Mouse (Mus musculus) small intestine, adult 2 months (tissue): ENCODE results near the gene Kcnc3. TPM values are rescaled to one million over a fixed set of nuclear protein-coding genes. Genes with fewer than 3 reads are reported as not detected.

Source experiments
- H3K27ac ChIP-seq: fragments of 200-500 bp; 2 replicates; pipeline ENCODE4 v1.5.1; 2012; ENCODE audit warnings: low read depth, low read length, control low read depth, inconsistent platforms; ENCODE audit not compliant: insufficient read depth
- H3K27me3 ChIP-seq: fragments of 200-500 bp; 2 replicates; pipeline ENCODE4 v1.6.1; 2012; ENCODE audit warnings: mild to moderate bottlenecking, moderate library complexity, low read length, inconsistent platforms; ENCODE audit not compliant: control insufficient read depth, insufficient read depth
- H3K36me3 ChIP-seq: fragments of 200-500 bp; 2 replicates; pipeline ENCODE4 v1.6.1; 2012; ENCODE audit warnings: mild to moderate bottlenecking, low read length, control low read depth, inconsistent platforms; ENCODE audit not compliant: control insufficient read depth, insufficient read depth
- H3K4me1 ChIP-seq: fragments of 200-500 bp; 2 replicates; pipeline ENCODE4 v1.6.1; 2012; ENCODE audit warnings: low read length, inconsistent platforms, mixed read lengths; ENCODE audit not compliant: control insufficient read depth, insufficient read depth, insufficient read length
- H3K4me3 ChIP-seq: fragments of 200-500 bp; 2 replicates; pipeline ENCODE4 v1.5.1; 2012; ENCODE audit warnings: low read depth, mild to moderate bottlenecking, control low read depth, inconsistent platforms, low read length, moderate library complexity
- CTCF ChIP-seq: fragments of 200-500 bp; IDR thresholded peaks from 2 replicates; pipeline ENCODE4 v1.5.1; 2012; ENCODE audit warnings: low read depth, mild to moderate bottlenecking, control low read depth, inconsistent platforms, low read length, moderate library complexity, mixed read lengths; ENCODE audit not compliant: insufficient replicate concordance, insufficient read length; ENCODE audit errors: extremely low read depth
- POLR2A ChIP-seq: fragments of 200-500 bp; IDR thresholded peaks from 2 replicates; pipeline ENCODE4 v1.6.1; 2012; ENCODE audit warnings: low read depth, mild to moderate bottlenecking, control low read depth, inconsistent platforms, low read length, moderate library complexity
- WGBS: fragments of 180-500 bp; shearing (Covaris S2); methylation state at CpG from one replicate; pipeline ENCODE4 v1.1.7; 2018; 5-methylcytosine and 5-hydroxymethylcytosine counted together
- polyA plus RNA-seq: library from polyadenylated mRNA; depleted of rRNA; stranded (reverse); fragments of >200 nt; gene quantifications from 2 replicates; pipeline ENCODE4 v1.2.3, GENCODE M21; 2012

Gene Kcnc3
- polyA plus RNA-seq, 1 experiment: 3.1 TPM

- no peaks in the 10 kb centered on the region for H3K27me3 ChIP-seq
- H3K36me3 ChIP-seq: peaks cover 85% of the 10 kb centered on the region
- 93% methylated on average over 13 of the region's 13 CpGs for WGBS
- TF ChIP-seq CTCF: no peak
- TF ChIP-seq POLR2A: no peak
- H3K27ac ChIP-seq: no peak overlapping the region
- H3K4me3 ChIP-seq: no peak overlapping the region
- no peaks in the 10 kb centered on the region for H3K4me1 ChIP-seq
These were observed 35.0 kb downstream of the Kcnc3 start for GRCm38 (mm10) chr7:44625241-44626067.

- TF ChIP-seq POLR2A (no peak), CTCF (no peak)
- no peak overlapping the region for H3K27ac ChIP-seq
- no peaks in the 10 kb centered on the region for H3K4me1 ChIP-seq
- no peaks in the 10 kb centered on the region for H3K27me3 ChIP-seq
- WGBS: 83% methylated on average over 1 of the region's 1 CpGs
- H3K4me3 ChIP-seq: no peak overlapping the region
- H3K36me3 ChIP-seq: peaks cover 88% of the 10 kb centered on the region
These were observed 35.6 kb downstream of the Kcnc3 start for GRCm38 (mm10) chr7:44626068-44626385.

GRCm38 (mm10) chr7:44626966-44627365 lies 36.5 kb downstream of the Kcnc3 start:
- WGBS: 86% methylated on average over 13 of the region's 13 CpGs
- H3K27me3 ChIP-seq: no peaks in the 10 kb centered on the region
- no peak overlapping the region for H3K4me3 ChIP-seq
- TF ChIP-seq POLR2A (no peak), CTCF (no peak)
- H3K27ac ChIP-seq: no peak overlapping the region
- H3K4me1 ChIP-seq: no peaks in the 10 kb centered on the region
- peaks cover 90% of the 10 kb centered on the region for H3K36me3 ChIP-seq

GRCm38 (mm10) chr7:44628402-44629034 lies 38.1 kb downstream of the Kcnc3 start:
- TF ChIP-seq CTCF: no peak
- TF ChIP-seq POLR2A: no peak
- H3K36me3 ChIP-seq: peaks cover 90% of the 10 kb centered on the region
- H3K27ac ChIP-seq: no peak overlapping the region
- H3K4me1 ChIP-seq: no peaks in the 10 kb centered on the region
- H3K27me3 ChIP-seq: no peaks in the 10 kb centered on the region
- no peak overlapping the region for H3K4me3 ChIP-seq
- 93% methylated on average over 15 of the region's 15 CpGs for WGBS

GRCm38 (mm10) chr7:44630437-44630836 lies 40.0 kb downstream of the Kcnc3 start:
- 75% methylated on average over 13 of the region's 13 CpGs for WGBS
- Histone ChIP-seq H3K36me3 (peaks cover 88% of the 10 kb centered on the region), H3K27me3 (no peaks in the 10 kb centered on the region)

GRCm38 (mm10) chr7:44632676-44633075 lies 42.2 kb downstream of the Kcnc3 start:
- WGBS: 80% methylated on average over 13 of the region's 13 CpGs
- Histone ChIP-seq H3K36me3 (peaks cover 85% of the 10 kb centered on the region), H3K4me3 (no peak overlapping the region)

More at GRCm38 (mm10) chr7:44630437-44630836, 40.0 kb downstream of the Kcnc3 start:
- TF ChIP-seq CTCF: no peak
- TF ChIP-seq POLR2A: no peak
- Histone ChIP-seq H3K27ac (no peak overlapping the region), H3K4me3 (no peak overlapping the region), H3K4me1 (no peaks in the 10 kb centered on the region)

GRCm38 (mm10) chr7:44633407-44633806 lies 42.9 kb downstream of the Kcnc3 start:
- peaks cover 86% of the 10 kb centered on the region for H3K36me3 ChIP-seq
- H3K4me3 ChIP-seq: no peak overlapping the region
- no peaks in the 10 kb centered on the region for H3K27me3 ChIP-seq
- H3K4me1 ChIP-seq: no peaks in the 10 kb centered on the region
- no peak; the same call in 1 of the 2 replicates for TF ChIP-seq CTCF
- no peak for TF ChIP-seq POLR2A
- WGBS: 62% methylated on average over 15 of the region's 15 CpGs
- no peak overlapping the region for H3K27ac ChIP-seq

More at GRCm38 (mm10) chr7:44632676-44633075, 42.2 kb downstream of the Kcnc3 start:
- Histone ChIP-seq H3K27me3 (no peaks in the 10 kb centered on the region), H3K27ac (no peak overlapping the region), H3K4me1 (no peaks in the 10 kb centered on the region)
- TF ChIP-seq POLR2A (no peak), CTCF (no peak)
